Mouse (Mus musculus) kidney, embryonic 14.5 days (tissue): ENCODE results near the gene Hbb-y. TPM values are rescaled to one million over a fixed set of nuclear protein-coding genes. Genes with fewer than 3 reads are reported as not detected.

Source experiments
- ATAC-seq: fragments of 200-750 bp; cut with Nextera tagmentation; 2 replicates; pipeline ENCODE4 v1.8.0; 2017; ENCODE audit warnings: moderate number of reproducible peaks, mild to moderate bottlenecking, moderate TSS enrichment, moderate library complexity; ENCODE audit not compliant: low FRiP score, low TSS enrichment
- H3K27ac ChIP-seq: fragments of 300-500 bp; sonication (generic); 2 replicates; pipeline ENCODE4 v1.5.1; 2014; ENCODE audit warnings: low read depth, mild to moderate bottlenecking, low read length, moderate library complexity, mixed read lengths
- H3K27me3 ChIP-seq: fragments of 300-500 bp; sonication (generic); 2 replicates; pipeline ENCODE4 v1.6.1; 2014; ENCODE audit warnings: mild to moderate bottlenecking, low read length; ENCODE audit not compliant: control insufficient read depth, insufficient read depth
- H3K36me3 ChIP-seq: fragments of 300-500 bp; sonication (generic); 2 replicates; pipeline ENCODE4 v1.6.1; 2014; ENCODE audit warnings: low read length, mixed read lengths; ENCODE audit not compliant: control insufficient read depth, insufficient read depth
- H3K4me1 ChIP-seq: fragments of 300-500 bp; sonication (generic); 2 replicates; pipeline ENCODE4 v1.6.1; 2014; ENCODE audit warnings: low read length, mixed read lengths; ENCODE audit not compliant: control insufficient read depth, insufficient read depth
- H3K4me2 ChIP-seq: fragments of 300-500 bp; sonication (generic); replicated peaks from 2 replicates; pipeline ENCODE4 v1.6.1; 2014; ENCODE audit warnings: low read depth, mild to moderate bottlenecking, low read length
- H3K4me3 ChIP-seq: fragments of 300-500 bp; sonication (generic); 2 replicates; pipeline ENCODE4 v1.5.1; 2014; ENCODE audit warnings: mild to moderate bottlenecking, low read length
- H3K9ac ChIP-seq: fragments of 300-500 bp; sonication (generic); 2 replicates; pipeline ENCODE4 v1.6.1; 2014; ENCODE audit warnings: low read depth, mild to moderate bottlenecking, low read length, moderate library complexity
- H3K9me3 ChIP-seq: fragments of 300-500 bp; sonication (generic); 2 replicates; pipeline ENCODE4 v1.6.1; 2016; ENCODE audit warnings: low read length; ENCODE audit not compliant: control insufficient read depth
- WGBS: fragments of 180-500 bp; shearing (Covaris S2); extraction: QIAGEN DNeasy Blood & Tissue Kit; methylation state at CpG from one replicate; pipeline ENCODE4 v1.1.7; 2014; 5-methylcytosine and 5-hydroxymethylcytosine counted together
- polyA plus RNA-seq: library from polyadenylated mRNA; unstranded; fragments of >200 nt; fragmentation: Nextera tagmentation; extraction: Ambion mirVana; gene quantifications from 2 replicates; pipeline ENCODE4 v1.2.1, GENCODE M21; 2014

The Hbb-y gene
- polyA plus RNA-seq = 578 and 855 TPM in 2 replicates

DNA sequence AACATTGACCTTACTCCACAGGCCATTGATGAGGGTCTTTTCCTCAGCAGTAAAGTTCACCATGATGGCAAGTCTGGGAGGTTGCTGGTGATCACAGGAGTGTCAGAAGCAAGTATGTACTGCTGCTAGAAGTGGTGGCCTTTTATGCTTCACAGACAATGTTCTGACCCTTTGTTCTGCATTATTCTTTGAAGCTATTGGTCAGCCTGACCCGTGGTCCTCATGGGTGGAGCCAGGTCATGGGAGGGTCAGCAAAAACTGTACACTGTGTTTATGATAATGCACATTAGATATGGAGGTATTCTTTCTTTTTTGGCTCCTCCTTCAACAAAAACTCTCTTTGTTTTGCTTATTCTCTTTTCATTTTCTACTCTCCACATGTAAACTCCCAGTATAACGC lies at the start of gene Hbb-y:
TSS of gene Hbb-y (minus strand) at position 127 of the 400 bp plus-strand sequence.
- H3K27ac ChIP-seq = no peak within 1 kb of the TSS
- H3K4me3 ChIP-seq = no peak within 1 kb of the TSS
- no peaks in the 10 kb centered on the region for H3K4me1 ChIP-seq
- H3K9me3 ChIP-seq = no peaks in the 10 kb centered on the region
- no peak within 1 kb of the TSS for H3K9ac ChIP-seq
- H3K4me2 ChIP-seq = no peak within 1 kb of the TSS
- WGBS = 71% methylated on average over 2 of the region's 2 CpGs
- ATAC-seq = no peak
- H3K27me3 ChIP-seq = no peaks in the 10 kb centered on the region
- H3K36me3 ChIP-seq = no peaks in the 10 kb centered on the region

DNA sequence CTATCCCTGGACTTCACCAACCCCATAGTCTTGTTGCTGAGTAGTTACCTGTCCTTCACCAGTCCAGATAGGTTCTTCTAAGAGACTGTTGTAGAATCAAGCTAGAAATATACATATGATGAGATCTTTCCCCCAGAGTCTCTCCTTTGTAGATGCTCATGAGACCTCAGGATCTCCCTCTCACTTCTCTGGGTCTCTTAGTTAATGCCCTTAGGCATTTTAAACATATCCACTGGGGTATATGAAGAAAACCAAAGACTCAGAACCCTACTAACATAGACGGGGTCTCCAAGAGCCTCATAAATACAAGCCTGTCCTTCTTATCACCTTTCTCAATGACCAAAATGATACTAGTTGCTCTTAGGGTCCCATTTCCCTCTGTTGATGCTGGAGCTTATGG lies 41.4 kb upstream of the Hbb-y start, which contains the start of gene Olfr64:
TSS of gene Olfr64 (minus strand) at position 101 of the 400 bp plus-strand sequence.
- H3K4me2 ChIP-seq = no peak within 1 kb of the TSS
- 82% methylated on average over 1 of the region's 1 CpGs for WGBS
- H3K9ac ChIP-seq = no peak within 1 kb of the TSS
- no peak within 1 kb of the TSS for H3K27ac ChIP-seq
- H3K9me3 ChIP-seq = no peaks in the 10 kb centered on the region
- no peak for ATAC-seq
- no peak within 1 kb of the TSS for H3K4me3 ChIP-seq
- H3K27me3 ChIP-seq = no peaks in the 10 kb centered on the region
- H3K36me3 ChIP-seq = no peaks in the 10 kb centered on the region
- H3K4me1 ChIP-seq = no peaks in the 10 kb centered on the region

- Histone ChIP-seq H3K36me3 (no peaks in the 10 kb centered on the region), H3K9me3 (no peaks in the 10 kb centered on the region), H3K4me1 (no peaks in the 10 kb centered on the region), H3K4me2 (no peak within 1 kb of the TSS), H3K9ac (no peak within 1 kb of the TSS), H3K27me3 (no peaks in the 10 kb centered on the region), H3K4me3 (no peak within 1 kb of the TSS), H3K27ac (no peak within 1 kb of the TSS)
- ATAC-seq = no peak
Observed at GRCm38 (mm10) chr7:103886152-103886551, 33.1 kb upstream of the Hbb-y start, which contains the start of gene Olfr66. Gene Olfr66 (minus strand): TSS chr7:103886252.

- no peaks in the 10 kb centered on the region for H3K27me3 ChIP-seq
- no peaks in the 10 kb centered on the region for H3K36me3 ChIP-seq
- H3K4me3 ChIP-seq = no peak overlapping the region
- H3K27ac ChIP-seq = no peak overlapping the region
- no peak overlapping the region for H3K4me2 ChIP-seq
- H3K4me1 ChIP-seq = no peaks in the 10 kb centered on the region
- no peak for ATAC-seq
- no peak overlapping the region for H3K9ac ChIP-seq
- H3K9me3 ChIP-seq = no peaks in the 10 kb centered on the region
- 87% methylated on average over 2 of the region's 2 CpGs for WGBS
Observed at GRCm38 (mm10) chr7:103877093-103877492, 24.1 kb upstream of the Hbb-y start.

GRCm38 (mm10) chr7:103874451-103874850 lies 21.4 kb upstream of the Hbb-y start:
- 48% methylated on average over 5 of the region's 5 CpGs for WGBS
- Histone ChIP-seq H3K27ac (no peak overlapping the region), H3K27me3 (no peaks in the 10 kb centered on the region)

DNA sequence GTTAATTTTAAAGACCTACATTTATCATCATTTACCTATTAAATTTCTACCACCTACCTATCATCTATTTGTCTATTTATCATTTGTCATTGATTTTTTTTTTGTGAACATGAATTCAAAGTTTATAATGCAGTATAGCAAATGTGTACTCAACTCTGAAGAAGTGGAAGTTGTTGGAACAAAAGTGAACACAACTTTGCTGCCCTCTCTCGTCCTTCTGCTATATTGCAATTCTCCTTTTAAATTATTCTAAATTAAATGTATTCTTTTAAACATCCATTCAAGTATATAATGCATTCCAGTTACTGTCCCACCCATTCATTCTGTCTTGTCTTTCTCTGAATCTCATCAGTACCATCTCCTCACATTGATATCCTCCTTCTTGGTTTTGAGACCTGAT lies 20.0 kb upstream of the Hbb-y start:
- H3K9me3 ChIP-seq = no peaks in the 10 kb centered on the region
- no peaks in the 10 kb centered on the region for H3K4me1 ChIP-seq
- ATAC-seq = no peak
- H3K4me3 ChIP-seq = no peak overlapping the region
- H3K36me3 ChIP-seq = no peaks in the 10 kb centered on the region
- no peak overlapping the region for H3K4me2 ChIP-seq
- H3K27me3 ChIP-seq = no peaks in the 10 kb centered on the region
- H3K9ac ChIP-seq = no peak overlapping the region
- H3K27ac ChIP-seq = no peak overlapping the region
- WGBS = 8% methylated on average over 1 of the region's 1 CpGs

More at GRCm38 (mm10) chr7:103874451-103874850, 21.4 kb upstream of the Hbb-y start:
- no peak overlapping the region for H3K4me2 ChIP-seq
- no peaks in the 10 kb centered on the region for H3K9me3 ChIP-seq
- no peak overlapping the region for H3K9ac ChIP-seq
- ATAC-seq = no peak
- no peaks in the 10 kb centered on the region for H3K36me3 ChIP-seq
- no peak overlapping the region for H3K4me3 ChIP-seq
- H3K4me1 ChIP-seq = no peaks in the 10 kb centered on the region

DNA sequence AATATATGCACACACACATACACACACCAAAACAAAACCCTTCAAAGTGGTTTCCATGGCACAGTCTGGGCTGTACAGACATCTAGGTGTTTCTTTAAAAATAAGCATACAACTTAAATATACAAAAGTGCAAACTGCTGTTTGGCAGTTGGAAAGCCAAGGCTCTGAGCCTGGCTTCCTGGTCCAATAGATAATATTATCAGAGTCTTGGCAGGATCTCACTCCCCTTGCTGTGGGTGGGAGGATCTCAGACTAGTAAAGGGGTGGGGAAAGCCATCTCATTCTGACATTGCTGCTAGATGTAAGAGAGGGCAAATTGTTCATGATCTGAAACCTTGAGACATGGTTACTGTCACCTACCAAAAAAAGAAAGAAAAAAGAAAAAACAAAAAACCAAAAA lies 17.7 kb upstream of the Hbb-y start:
- Histone ChIP-seq H3K27ac (no peak overlapping the region), H3K9me3 (no peaks in the 10 kb centered on the region), H3K36me3 (no peaks in the 10 kb centered on the region), H3K4me3 (no peak overlapping the region), H3K27me3 (no peaks in the 10 kb centered on the region), H3K4me2 (no peak overlapping the region), H3K4me1 (no peaks in the 10 kb centered on the region), H3K9ac (no peak overlapping the region)
- no peak for ATAC-seq

DNA sequence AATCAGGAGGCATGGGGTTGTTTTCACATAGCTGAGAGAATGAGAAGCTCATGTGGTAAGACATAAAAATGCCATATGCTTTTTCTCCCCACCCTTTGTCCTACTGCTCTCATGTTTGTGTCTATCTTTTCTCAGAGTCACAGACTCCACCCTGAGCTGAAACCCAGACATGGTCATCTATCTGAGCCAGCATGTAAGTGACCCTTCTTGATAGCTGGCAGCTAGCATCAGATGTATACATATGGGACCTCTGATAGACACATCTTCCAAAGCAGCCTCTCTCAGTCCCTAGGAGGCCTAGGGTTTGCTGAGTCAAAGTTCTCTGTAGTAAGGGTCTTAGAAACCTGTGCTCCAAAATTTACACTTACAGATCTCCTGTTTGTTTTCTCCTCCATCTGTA lies 12.7 kb upstream of the Hbb-y start:
- H3K4me2 ChIP-seq = no peak overlapping the region
- no peaks in the 10 kb centered on the region for H3K9me3 ChIP-seq
- H3K4me3 ChIP-seq = no peak overlapping the region
- no peaks in the 10 kb centered on the region for H3K4me1 ChIP-seq
- no peak overlapping the region for H3K9ac ChIP-seq
- no peaks in the 10 kb centered on the region for H3K27me3 ChIP-seq
- no peak for ATAC-seq
- no peak overlapping the region for H3K27ac ChIP-seq
- H3K36me3 ChIP-seq = no peaks in the 10 kb centered on the region

DNA sequence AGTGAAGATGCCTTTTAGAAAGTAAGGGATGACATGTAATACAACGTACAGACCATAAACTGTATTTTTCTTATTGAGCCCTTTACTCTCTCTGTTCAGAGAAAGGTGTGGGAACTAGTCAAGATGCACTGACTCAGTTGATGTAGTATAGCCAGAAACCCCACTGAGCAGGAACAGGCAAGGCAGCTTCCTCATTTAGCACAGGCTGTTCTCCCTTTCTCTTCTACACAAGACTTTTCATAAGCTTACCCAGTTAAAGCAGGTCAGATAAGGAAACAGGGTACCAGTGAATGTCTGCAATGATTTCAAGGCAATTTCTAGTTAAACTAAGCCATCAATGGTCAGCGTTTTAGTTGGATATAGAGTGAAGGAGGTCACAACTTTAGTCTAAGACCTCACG lies 8.5 kb upstream of the Hbb-y start:
- no peak for ATAC-seq
- no peak overlapping the region for H3K27ac ChIP-seq
- no peak overlapping the region for H3K4me2 ChIP-seq
- H3K27me3 ChIP-seq = no peaks in the 10 kb centered on the region
- H3K9me3 ChIP-seq = no peaks in the 10 kb centered on the region
- H3K4me3 ChIP-seq = no peak overlapping the region
- no peaks in the 10 kb centered on the region for H3K36me3 ChIP-seq
- H3K4me1 ChIP-seq = no peaks in the 10 kb centered on the region
- H3K9ac ChIP-seq = no peak overlapping the region
- 85% methylated on average over 3 of the region's 3 CpGs for WGBS
